Mouse (Mus musculus) heart, embryonic 15.5 days (tissue): Measurements from ENCODE around the gene Brsk2. TPM values are rescaled to one million over a fixed set of nuclear protein-coding genes. Genes with fewer than 3 reads are reported as not detected.

ENCODE experiments used
- ATAC-seq: fragments of 200-750 bp; cut with Nextera tagmentation; replicated peaks from 2 replicates; pipeline ENCODE4 v1.8.0; 2017; ENCODE audit warnings: low read depth, moderate TSS enrichment; ENCODE audit not compliant: insufficient number of reproducible peaks, insufficient read depth, low FRiP score
- H3K27ac ChIP-seq: fragments of 300-500 bp; sonication (generic); 2 replicates; pipeline ENCODE4 v1.5.1; 2015; ENCODE audit warnings: mild to moderate bottlenecking, inconsistent platforms
- H3K27me3 ChIP-seq: fragments of 300-500 bp; sonication (generic); 2 replicates; pipeline ENCODE4 v1.6.1; 2015; ENCODE audit warnings: inconsistent platforms
- H3K36me3 ChIP-seq: fragments of 300-500 bp; sonication (generic); 2 replicates; pipeline ENCODE4 v1.6.1; 2015; ENCODE audit warnings: mild to moderate bottlenecking, inconsistent platforms
- H3K4me1 ChIP-seq: fragments of 300-500 bp; sonication (generic); replicated peaks from 2 replicates; pipeline ENCODE4 v1.6.1; 2015; ENCODE audit warnings: inconsistent platforms
- H3K4me2 ChIP-seq: fragments of 300-500 bp; sonication (generic); 2 replicates; pipeline ENCODE4 v1.6.1; 2015; ENCODE audit warnings: inconsistent platforms, mild to moderate bottlenecking, moderate library complexity
- H3K4me3 ChIP-seq: fragments of 300-500 bp; sonication (generic); 2 replicates; pipeline ENCODE4 v1.5.1; 2015; ENCODE audit warnings: mild to moderate bottlenecking, inconsistent platforms
- H3K9ac ChIP-seq: fragments of 300-500 bp; sonication (generic); 2 replicates; pipeline ENCODE4 v1.6.1; 2015; ENCODE audit warnings: mild to moderate bottlenecking, inconsistent platforms
- H3K9me3 ChIP-seq: fragments of 300-500 bp; sonication (generic); replicated peaks from 2 replicates; pipeline ENCODE4 v1.6.1; 2016; ENCODE audit warnings: inconsistent platforms
- WGBS: fragments of 180-500 bp; shearing (Covaris S2); methylation state at CpG from one replicate; pipeline ENCODE4 v1.1.7; 2015; ENCODE audit warnings: mixed read lengths; 5-methylcytosine and 5-hydroxymethylcytosine counted together
- polyA plus RNA-seq: library from polyadenylated mRNA; unstranded; fragments of >200 nt; fragmentation: Nextera tagmentation; extraction: Ambion mirVana; gene quantifications from 2 replicates; pipeline ENCODE4 v1.2.1, GENCODE M21; 2015

Gene Brsk2
- polyA plus RNA-seq, 1 experiment from 2014 or later = 0.43 TPM

- WGBS = 72% methylated on average over 8 of the region's 8 CpGs
- Histone ChIP-seq H3K4me3 (no peak overlapping the region), H3K27me3 (peaks cover 63% of the 10 kb centered on the region), H3K9me3 (0 out of 2 replicates have a peak, but pooled peaks cover 3% of the 10 kb centered on the region), H3K36me3 (no peaks in the 10 kb centered on the region), H3K27ac (no peak overlapping the region), H3K4me1 (no peaks in the 10 kb centered on the region), H3K4me2 (no peak overlapping the region), H3K9ac (no peak overlapping the region)
- ATAC-seq = no peak
These were observed 6.6 kb downstream of the Brsk2 start for GRCm38 (mm10) chr7:141956174-141956566.

- Histone ChIP-seq H3K36me3 (no peaks in the 10 kb centered on the region), H3K4me3 (no peak overlapping the region), H3K27me3 (peaks cover 57% of the 10 kb centered on the region), H3K4me1 (no peaks in the 10 kb centered on the region), H3K4me2 (no peak overlapping the region), H3K9ac (no peak overlapping the region), H3K27ac (no peak overlapping the region), H3K9me3 (no peaks in the 10 kb centered on the region)
- WGBS = 65% methylated on average over 4 of the region's 4 CpGs
- no peak for ATAC-seq
These were observed 8.0 kb downstream of the Brsk2 start for GRCm38 (mm10) chr7:141957524-141958051.

- WGBS = 72% methylated on average over 2 of the region's 2 CpGs
- Histone ChIP-seq H3K4me1 (no peaks in the 10 kb centered on the region), H3K9ac (no peak overlapping the region), H3K4me2 (no peak overlapping the region), H3K4me3 (no peak overlapping the region), H3K27me3 (peaks cover 51% of the 10 kb centered on the region), H3K36me3 (no peaks in the 10 kb centered on the region), H3K27ac (no peak overlapping the region), H3K9me3 (no peaks in the 10 kb centered on the region)
- no peak for ATAC-seq
These were observed 8.7 kb downstream of the Brsk2 start for GRCm38 (mm10) chr7:141958211-141958610.

- H3K27me3 ChIP-seq = peaks cover 42% of the 10 kb centered on the region
- H3K4me3 ChIP-seq = no peak overlapping the region
- no peaks in the 10 kb centered on the region for H3K9me3 ChIP-seq
- no peak overlapping the region for H3K27ac ChIP-seq
- H3K4me2 ChIP-seq = no peak overlapping the region
- WGBS = 63% methylated on average over 1 of the region's 1 CpGs
- no peaks in the 10 kb centered on the region for H3K4me1 ChIP-seq
- H3K36me3 ChIP-seq = no peaks in the 10 kb centered on the region
- no peak overlapping the region for H3K9ac ChIP-seq
- ATAC-seq = no peak
These were observed 9.6 kb downstream of the Brsk2 start for GRCm38 (mm10) chr7:141959133-141959532.

- Histone ChIP-seq H3K9ac (no peak overlapping the region), H3K27ac (no peak overlapping the region), H3K9me3 (no peaks in the 10 kb centered on the region), H3K4me1 (no peaks in the 10 kb centered on the region), H3K36me3 (no peaks in the 10 kb centered on the region), H3K4me2 (no peak overlapping the region), H3K27me3 (peaks cover 26% of the 10 kb centered on the region), H3K4me3 (no peak overlapping the region)
- no peak for ATAC-seq
- WGBS = 60% methylated on average over 2 of the region's 2 CpGs
These were observed 11.4 kb downstream of the Brsk2 start for GRCm38 (mm10) chr7:141960926-141961325.

- Histone ChIP-seq H3K4me1 (no peaks in the 10 kb centered on the region), H3K27me3 (peaks cover 20% of the 10 kb centered on the region), H3K4me3 (no peak overlapping the region), H3K27ac (no peak overlapping the region), H3K4me2 (no peak overlapping the region), H3K9me3 (no peaks in the 10 kb centered on the region), H3K36me3 (no peaks in the 10 kb centered on the region), H3K9ac (no peak overlapping the region)
- 72% methylated on average over 3 of the region's 3 CpGs for WGBS
- ATAC-seq = no peak; the same call in 1 of the 2 replicates
These were observed 11.9 kb downstream of the Brsk2 start for GRCm38 (mm10) chr7:141961491-141961890.

- H3K9ac ChIP-seq = no peak overlapping the region
- ATAC-seq = no peak
- H3K4me1 ChIP-seq = no peaks in the 10 kb centered on the region
- H3K9me3 ChIP-seq = no peaks in the 10 kb centered on the region
- no peak overlapping the region for H3K27ac ChIP-seq
- no peak overlapping the region for H3K4me2 ChIP-seq
- no peak overlapping the region for H3K4me3 ChIP-seq
- peaks cover 14% of the 10 kb centered on the region; the same call in 1 of the 2 replicates for H3K27me3 ChIP-seq
- no peaks in the 10 kb centered on the region for H3K36me3 ChIP-seq
- 78% methylated on average over 3 of the region's 3 CpGs for WGBS
These were observed 13.0 kb downstream of the Brsk2 start for GRCm38 (mm10) chr7:141962521-141962920.

- H3K27ac ChIP-seq = no peak overlapping the region
- H3K27me3 ChIP-seq = 0 out of 2 replicates have a peak, but pooled peaks cover 15% of the 10 kb centered on the region
- H3K36me3 ChIP-seq = no peaks in the 10 kb centered on the region
- H3K9me3 ChIP-seq = no peaks in the 10 kb centered on the region
- no peak overlapping the region for H3K4me3 ChIP-seq
- H3K4me2 ChIP-seq = no peak overlapping the region
- WGBS = 67% methylated on average over 2 of the region's 2 CpGs
- no peaks in the 10 kb centered on the region for H3K4me1 ChIP-seq
- ATAC-seq = no peak
- H3K9ac ChIP-seq = no peak overlapping the region
These were observed 16.7 kb downstream of the Brsk2 start for GRCm38 (mm10) chr7:141966281-141966680.

- Histone ChIP-seq H3K9me3 (no peaks in the 10 kb centered on the region), H3K4me1 (no peaks in the 10 kb centered on the region), H3K4me3 (no peak overlapping the region), H3K27ac (no peak overlapping the region), H3K9ac (no peak overlapping the region), H3K27me3 (0 out of 2 replicates have a peak, but pooled peaks cover 5% of the 10 kb centered on the region), H3K36me3 (no peaks in the 10 kb centered on the region), H3K4me2 (no peak overlapping the region)
- 20% methylated on average over 7 of the region's 7 CpGs for WGBS
- no peak for ATAC-seq
These were observed 23.5 kb downstream of the Brsk2 start for GRCm38 (mm10) chr7:141972831-141973619.

- H3K36me3 ChIP-seq = no peaks in the 10 kb centered on the region
- H3K4me1 ChIP-seq = no peaks in the 10 kb centered on the region
- no peak overlapping the region for H3K4me3 ChIP-seq
- no peaks in the 10 kb centered on the region for H3K27me3 ChIP-seq
- no peak overlapping the region for H3K4me2 ChIP-seq
- ATAC-seq = no peak
- no peak overlapping the region for H3K27ac ChIP-seq
- WGBS = 77% methylated on average over 6 of the region's 6 CpGs
- no peak overlapping the region for H3K9ac ChIP-seq
- H3K9me3 ChIP-seq = no peaks in the 10 kb centered on the region
These were observed 28.5 kb downstream of the Brsk2 start for GRCm38 (mm10) chr7:141978003-141978402.

- no peak overlapping the region for H3K27ac ChIP-seq
- no peaks in the 10 kb centered on the region for H3K9me3 ChIP-seq
- no peak overlapping the region for H3K4me3 ChIP-seq
- no peaks in the 10 kb centered on the region for H3K27me3 ChIP-seq
- ATAC-seq = no peak
- H3K9ac ChIP-seq = no peak overlapping the region
- no peaks in the 10 kb centered on the region for H3K4me1 ChIP-seq
- 83% methylated on average over 4 of the region's 4 CpGs for WGBS
- no peak overlapping the region for H3K4me2 ChIP-seq
- no peaks in the 10 kb centered on the region for H3K36me3 ChIP-seq
These were observed 29.7 kb downstream of the Brsk2 start for GRCm38 (mm10) chr7:141979247-141979646.

GRCm38 (mm10) chr7:141981237-141981636 lies 31.7 kb downstream of the Brsk2 start:
- no peaks in the 10 kb centered on the region for H3K9me3 ChIP-seq
- no peaks in the 10 kb centered on the region for H3K36me3 ChIP-seq
- no peaks in the 10 kb centered on the region for H3K4me1 ChIP-seq
- H3K4me2 ChIP-seq = no peak overlapping the region
- H3K9ac ChIP-seq = no peak overlapping the region
- H3K27ac ChIP-seq = no peak overlapping the region
- 82% methylated on average over 7 of the region's 7 CpGs for WGBS
- ATAC-seq = no peak
- no peak overlapping the region for H3K4me3 ChIP-seq
- no peaks in the 10 kb centered on the region for H3K27me3 ChIP-seq
